Mouse (Mus musculus): ENCODE results near the gene Cfdp1.
A peak's percentile ranks its signal among the peaks of the same experiment; 100 is the strongest.

The Cfdp1 gene

GRCm38 (mm10) chr8:111735791-111736190 lies 118.3 kb downstream of the Cfdp1 start:
- DNase-seq: no peak

GRCm38 (mm10) chr8:111735335-111735761 lies 118.7 kb downstream of the Cfdp1 start:
- DNase-seq: no peak

- no peak for DNase-seq
Observed at GRCm38 (mm10) chr8:111734244-111734960, 119.7 kb downstream of the Cfdp1 start.

- DNase-seq: no peak
Observed at GRCm38 (mm10) chr8:111733581-111734243, 120.4 kb downstream of the Cfdp1 start.

GRCm38 (mm10) chr8:111732406-111733085 lies 121.5 kb downstream of the Cfdp1 start:
- no peak for DNase-seq

- peak; percentile 95 for DNase-seq
Observed at GRCm38 (mm10) chr8:111732004-111732403, 122.1 kb downstream of the Cfdp1 start.

GRCm38 (mm10) chr8:111731231-111731977 lies 122.7 kb downstream of the Cfdp1 start:
- no peak for DNase-seq

- DNase-seq: peak; percentile 2
Observed at GRCm38 (mm10) chr8:111729233-111730170, 124.6 kb downstream of the Cfdp1 start.

- no peak for DNase-seq
Observed at GRCm38 (mm10) chr8:111728481-111728880, 125.6 kb downstream of the Cfdp1 start.

- DNase-seq: no peak
Observed at GRCm38 (mm10) chr8:111727553-111727952, 126.5 kb downstream of the Cfdp1 start.

- peak; percentile 35 for DNase-seq
Observed at GRCm38 (mm10) chr8:111726102-111726900, 127.8 kb downstream of the Cfdp1 start.

- no peak for DNase-seq
Observed at GRCm38 (mm10) chr8:111725341-111725740, 128.8 kb downstream of the Cfdp1 start.

GRCm38 (mm10) chr8:111720115-111720544 lies 134.0 kb downstream of the Cfdp1 start:
- no peak for DNase-seq

GRCm38 (mm10) chr8:111718937-111719336 lies 135.2 kb downstream of the Cfdp1 start:
- DNase-seq: no peak

Measured in liver (tissue).